Mouse (Mus musculus) monocyte, adult 5-6 weeks (primary cell): ENCODE data around the gene Sfswap. TPM values are rescaled to one million over a fixed set of nuclear protein-coding genes. Genes with fewer than 3 reads are reported as not detected.
"Not testable (repeated sequence)": the region's sequence is repeated elsewhere in the genome, so short reads cannot be mapped to it uniquely, and the experiment has no call there.

Source experiments
- ATAC-seq: fragments of 153-309, 156-312 bp; replicated peaks from 2 replicates; pipeline ENCODE4 v1.8.0; 2017; ENCODE audit warnings: mild to moderate bottlenecking; ENCODE audit not compliant: low TSS enrichment, insufficient number of reproducible peaks, severe bottlenecking, poor library complexity, low FRiP score
- total RNA-seq: library from RNA; stranded (forward); fragments of 200-1000, 200-491, 200-594 nt; gene quantifications from 3 replicates; pipeline ENCODE4 v1.2.3, GENCODE M21; 2017

Gene Sfswap
- total RNA-seq, 1 experiment from 2014 or later = 104 TPM

GRCm38 (mm10) chr5:129580572-129580971 lies 79.6 kb downstream of the Sfswap start:
- no peak for ATAC-seq

- no peak for ATAC-seq
Measured at GRCm38 (mm10) chr5:129581015-129581414, 80.0 kb downstream of the Sfswap start.

GRCm38 (mm10) chr5:129583331-129583730 lies 82.3 kb downstream of the Sfswap start:
- ATAC-seq = no peak

GRCm38 (mm10) chr5:129583761-129584582 lies 83.0 kb downstream of the Sfswap start, which contains the start of gene Mmp17:
TSS of gene Mmp17 (plus strand) at chr5:129584169.
- peak; percentile 66 for ATAC-seq

GRCm38 (mm10) chr5:129584583-129585541 lies 83.8 kb downstream of the Sfswap start:
- ATAC-seq = no peak

- peak; percentile 42; the same call in 1 of the 2 replicates for ATAC-seq
Measured at GRCm38 (mm10) chr5:129586016-129586415, 85.0 kb downstream of the Sfswap start.

DNA sequence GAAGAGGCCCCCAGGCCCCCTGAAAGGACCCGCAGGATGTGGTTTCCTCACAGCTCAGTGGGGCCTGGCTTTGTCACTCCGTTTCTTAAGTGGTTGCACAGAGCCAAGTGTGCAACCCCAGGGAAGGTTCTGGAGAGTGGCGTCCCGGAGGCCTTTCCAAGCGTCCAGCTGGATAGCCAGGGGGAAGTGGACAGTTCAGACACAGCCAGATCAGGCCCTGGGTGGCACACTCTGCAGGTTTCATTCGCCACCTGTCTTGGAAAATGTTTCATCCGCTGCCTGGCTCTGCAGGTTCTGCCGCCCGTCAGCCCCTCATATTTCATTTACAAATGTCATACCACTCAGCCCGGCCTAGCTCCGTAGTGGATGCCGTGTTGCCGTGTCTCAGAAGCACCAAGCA lies 85.5 kb downstream of the Sfswap start:
- no peak for ATAC-seq

GRCm38 (mm10) chr5:129590915-129591314 lies 89.9 kb downstream of the Sfswap start:
- ATAC-seq = no peak

DNA sequence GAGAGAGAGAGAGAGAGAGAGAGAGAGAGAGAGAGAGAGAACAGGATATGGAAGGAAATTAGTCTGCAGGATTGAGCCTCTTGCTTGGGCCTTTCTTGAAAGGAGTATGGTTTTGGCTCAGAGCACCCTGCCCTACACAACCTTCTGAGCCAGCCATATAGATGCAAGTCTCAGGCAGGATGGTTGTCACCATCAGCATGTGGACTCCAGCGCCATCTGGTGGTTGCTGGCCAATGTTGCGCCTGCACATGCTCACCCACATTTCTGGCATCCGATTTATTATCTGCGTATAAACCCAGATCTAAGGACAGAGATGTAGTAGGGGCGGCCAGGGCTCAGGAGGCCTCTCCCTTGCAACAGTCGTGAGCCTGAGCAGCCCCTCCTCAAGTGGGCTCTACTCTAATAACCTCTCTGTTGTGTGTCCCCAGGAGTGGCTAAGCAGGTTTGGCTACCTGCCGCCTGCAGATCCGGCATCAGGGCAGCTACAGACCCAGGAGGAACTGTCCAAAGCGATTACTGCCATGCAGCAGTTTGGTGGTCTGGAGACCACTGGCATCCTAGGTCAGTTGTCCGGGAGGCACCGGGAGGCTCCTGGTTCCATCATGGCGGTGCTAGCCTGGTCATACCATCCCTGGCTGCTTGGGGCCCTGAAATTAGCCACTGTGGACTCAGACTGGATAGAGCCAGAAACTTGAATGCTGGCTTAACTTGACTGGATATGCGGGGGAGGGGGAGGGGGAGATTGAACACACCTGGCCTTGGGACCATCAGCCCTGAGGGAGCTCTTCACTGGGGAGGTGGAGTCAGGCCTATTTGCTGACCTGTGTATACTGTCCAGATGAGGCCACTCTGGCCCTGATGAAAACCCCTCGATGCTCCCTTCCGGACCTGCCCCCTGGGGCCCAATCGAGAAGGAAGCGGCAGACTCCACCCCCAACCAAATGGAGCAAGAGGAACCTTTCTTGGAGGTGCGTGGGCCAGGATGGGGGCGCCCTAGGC lies 93.4 kb downstream of the Sfswap start:
- peak; percentile 81 for ATAC-seq

- ATAC-seq = no peak
Measured at GRCm38 (mm10) chr5:129602071-129602487, 101.1 kb downstream of the Sfswap start.

DNA sequence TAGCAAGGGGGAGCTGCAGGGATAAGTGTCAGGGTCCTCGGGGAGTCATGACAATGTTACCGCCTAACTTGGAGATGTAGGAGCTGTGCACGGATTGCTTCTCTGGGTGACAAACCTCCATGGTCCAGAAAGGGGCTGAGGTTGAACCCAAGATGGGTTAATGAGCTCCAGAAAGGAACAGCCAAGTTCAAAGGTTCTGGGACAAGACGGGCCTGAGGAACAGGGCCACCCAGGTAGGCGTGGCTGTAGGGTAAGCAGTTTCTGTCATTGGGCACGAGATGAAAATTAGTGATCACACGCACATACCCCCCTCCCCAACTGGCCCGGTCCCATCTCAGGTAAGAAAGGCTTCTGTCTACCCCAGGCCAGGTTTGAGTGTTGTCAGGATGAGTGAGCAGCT lies 106.5 kb downstream of the Sfswap start:
- ATAC-seq = no peak

DNA sequence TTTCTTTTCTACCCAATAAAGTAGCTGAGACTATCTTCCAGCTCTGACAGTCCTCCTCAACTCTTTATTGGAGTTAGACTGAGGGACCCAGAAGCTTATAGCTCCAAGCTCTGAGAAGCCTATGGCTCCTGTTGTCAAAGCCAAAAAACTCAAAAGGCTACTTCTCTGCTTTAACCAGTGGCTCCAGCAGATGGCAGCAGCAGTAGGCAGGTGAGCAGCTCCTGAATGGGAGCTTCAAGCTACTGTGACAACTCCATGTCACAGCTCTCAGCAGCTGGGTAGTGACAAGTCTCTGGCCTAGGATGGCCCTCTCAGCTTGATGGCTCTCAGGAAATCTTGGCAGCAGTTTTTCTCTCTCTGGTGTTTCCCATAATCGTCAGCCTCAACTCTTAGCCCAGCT lies 110.0 kb downstream of the Sfswap start:
- ATAC-seq = no peak

DNA sequence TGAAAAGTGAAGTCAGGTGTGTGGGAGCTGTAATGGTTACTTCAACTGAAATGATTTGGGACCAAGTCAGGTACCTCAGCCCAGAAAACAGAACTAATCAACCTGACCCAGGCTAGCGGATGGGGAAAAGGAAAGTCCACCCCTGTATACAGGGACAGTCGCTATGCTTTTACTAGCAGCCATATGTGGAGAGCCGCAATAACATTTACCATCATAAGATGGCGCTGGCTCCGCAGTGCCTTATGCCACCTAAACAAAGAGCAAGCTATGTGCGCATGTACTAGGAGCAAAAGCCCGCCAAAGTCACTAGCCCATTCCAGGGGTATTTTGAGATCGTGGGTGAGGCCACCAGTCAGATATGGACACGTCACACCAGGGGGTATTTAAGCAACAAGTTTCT lies 119.6 kb downstream of the Sfswap start:
- ATAC-seq = not testable (repeated sequence)

Other genes with a start within 250 kb of the Sfswap start
- 0.10 to 0.29 TPM in 2 of 3 replicates, not detected in the other for gene Mmp17, start 82.9 kb downstream of the Sfswap start, total RNA-seq
- 0.11 to 1.3 TPM (median 0.86 TPM) in 3 replicates for gene Zfp11, start 168.9 kb downstream of the Sfswap start, total RNA-seq
- gene Sept14, start 207.3 kb downstream of the Sfswap start, total RNA-seq = not detected in 3 replicates
- 34.6 to 75.1 TPM (median 51.6 TPM) in 3 replicates for gene Mrps17, start 214.3 kb downstream of the Sfswap start, total RNA-seq
- 22.3 to 33.3 TPM (median 24.7 TPM) in 3 replicates for gene Nipsnap2, start 223.8 kb downstream of the Sfswap start, total RNA-seq